In the genomic region with DNA sequence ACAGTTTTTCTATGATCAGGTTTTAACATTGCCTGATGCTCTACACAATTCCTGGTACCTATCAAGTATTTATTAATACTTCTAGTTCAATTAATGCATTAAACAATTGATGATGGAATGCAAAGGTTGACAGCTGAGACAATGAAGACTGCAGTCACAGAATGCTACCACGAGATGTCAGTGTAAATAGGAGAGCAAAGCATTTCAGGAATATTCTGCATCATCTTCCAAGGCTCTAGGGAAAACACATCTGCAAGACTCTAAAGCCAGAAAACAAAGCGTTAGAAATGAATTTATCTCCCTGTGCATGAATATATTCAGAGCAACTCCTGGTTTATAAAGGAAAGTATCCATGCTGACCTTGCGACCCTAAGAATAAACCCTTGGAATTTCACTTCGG, we compare ENCODE assay signal across 9 mouse cellular contexts.
DNase-seq lines count a peak whose midpoint lies in the region; ATAC-seq and TF ChIP-seq lines count a peak whose summit lies in the region.
"Had no signal": no experiment of that assay in that cellular context is flagged by ENCODE, and none has a peak within 500 bp of the region (broad histone marks: within the 10 kb centered on the region; RNA-seq: fewer than 3 reads in every experiment).

No protein-coding gene starts in this region.

- WGBS in liver, embryonic 14.5 days (ENCODE audit: insufficient replicate concordance): 52% methylated on average over 4 of the region's 4 CpGs
- 49% methylated on average over 4 of the region's 4 CpGs for WGBS in midbrain, embryonic 16.5 days

- peak; percentile 26; the same call in 1 of the 2 replicates for TF ChIP-seq CTCF in liver, embryonic 14.5 days (IDR thresholded peaks at IDR 0.05; ENCODE audit: low read depth)

- no peaks in the 10 kb centered on the region for H3K4me1 ChIP-seq in liver, embryonic 14.5 days (replicated peaks; ENCODE audit: control insufficient read depth in 2 of 2, insufficient read depth in 2 of 2, low read length in 1 of 2)
- peaks cover 14% of the 10 kb centered on the region for H3K4me1 ChIP-seq in midbrain, embryonic 16.5 days (ENCODE audit: control insufficient read depth, insufficient read depth, low read length)

- H3K27ac ChIP-seq in liver, embryonic 14.5 days: no peak overlapping the region
- no peak overlapping the region for H3K27ac ChIP-seq in midbrain, embryonic 16.5 days (ENCODE audit: low read length)

- ATAC-seq in frontal cortex, adult (ENCODE audit: low TSS enrichment): peak; percentile 87
- ATAC-seq in liver, embryonic 14.5 days (ENCODE audit: insufficient read depth): no peak
- no peak for ATAC-seq in midbrain, embryonic 16.5 days

- H3K9me3 ChIP-seq in liver, embryonic 14.5 days (ENCODE audit: control insufficient read depth, low read length): no peaks in the 10 kb centered on the region
- H3K9me3 ChIP-seq in midbrain, embryonic 16.5 days (replicated peaks; ENCODE audit: control insufficient read depth, low read length, poor library complexity, severe bottlenecking): no peaks in the 10 kb centered on the region

- no peak for DNase-seq in frontal cortex, postnatal 25 days (ENCODE audit: low spot score in 2 of 2)
- DNase-seq in liver, embryonic 14.5 days (ENCODE audit: low read depth in 3 of 3, low spot score in 3 of 3): no peak
- DNase-seq in liver: no peak
- DNase-seq in heart, postnatal 4 days: peak; percentile 47
- DNase-seq in retina, postnatal 7 days (ENCODE audit: low read depth, low spot score): peak; percentile 28
- no peak for DNase-seq in spleen, postnatal 14 days (ENCODE audit: low spot score in 2 of 2)
- DNase-seq: thymus, postnatal 14 days had no signal

- no peak overlapping the region for H3K9ac ChIP-seq in liver, embryonic 14.5 days (replicated peaks)
- H3K9ac ChIP-seq in midbrain, embryonic 16.5 days (ENCODE audit: low read depth, low read length): no peak overlapping the region

- no peak overlapping the region for H3K4me2 ChIP-seq in liver, embryonic 14.5 days (ENCODE audit: low read depth)
- H3K4me2 ChIP-seq in midbrain, embryonic 16.5 days (ENCODE audit: low read length): no peak overlapping the region

- no peak for TF ChIP-seq EP300 in liver, embryonic 14.5 days (IDR thresholded peaks at IDR 0.05; ENCODE audit: low read depth)

- H3K27me3 ChIP-seq in liver, embryonic 14.5 days (ENCODE audit: control insufficient read depth, insufficient read depth, low read length): no peaks in the 10 kb centered on the region
- H3K27me3 ChIP-seq in midbrain, embryonic 16.5 days (ENCODE audit: control insufficient read depth, insufficient read depth, low read depth, low read length): no peaks in the 10 kb centered on the region

- no peak overlapping the region for H3K4me3 ChIP-seq in liver, embryonic 14.5 days (ENCODE audit: insufficient read depth in 1 of 2, low read depth in 2 of 2, low read length in 2 of 2)
- no peak overlapping the region for H3K4me3 ChIP-seq in midbrain, embryonic 16.5 days (ENCODE audit: low read depth, low read length)

- no peaks in the 10 kb centered on the region for H3K36me3 ChIP-seq in liver, embryonic 14.5 days (replicated peaks; ENCODE audit: control insufficient read depth, insufficient read depth, low read depth)
- H3K36me3 ChIP-seq in midbrain, embryonic 16.5 days (ENCODE audit: control insufficient read depth, insufficient read depth, low read length): no peaks in the 10 kb centered on the region

Comparison
In these comparisons a context has a peak if more than half of its experiments do, and no peak if none do; other contexts are left out.
1. DNase-seq: peak in heart, postnatal 4 days (single experiment) and retina, postnatal 7 days (single experiment); none in frontal cortex, postnatal 25 days (0 of 2), liver, embryonic 14.5 days (0 of 3), liver (single experiment) and spleen, postnatal 14 days (0 of 2).